Mouse (Mus musculus) regulatory T cell (primary cell): ENCODE measurements around the gene Ehmt2.

Experiments used
- in situ Hi-C: fragments of 300-600 bp; cut with MboI, MseI; formaldehyde crosslinking; loops from one replicate; pipeline ENCODE4 v1.15.1; 2025; ENCODE audit warnings: high pct_unique_total_duplicates

Ehmt2 gene

DNA sequence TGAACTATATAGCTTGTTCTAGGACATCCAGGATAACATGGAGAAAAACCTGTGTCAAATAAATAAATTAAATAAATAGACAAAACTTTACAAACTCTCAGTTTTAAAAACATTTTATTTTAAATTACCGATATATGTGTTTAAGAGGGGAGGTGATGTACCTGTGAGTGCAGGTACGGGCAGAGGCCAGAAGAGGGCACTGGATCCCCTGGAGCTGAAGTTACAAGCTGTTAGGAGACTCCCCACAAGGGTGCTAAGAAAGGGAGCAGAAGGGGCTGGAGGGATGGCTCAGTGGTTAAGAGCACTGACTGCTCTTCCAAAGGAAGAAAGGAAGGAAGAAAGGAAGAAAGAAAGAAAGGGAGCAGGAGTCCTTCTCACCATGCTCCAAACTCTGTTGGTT is 6.9 kb upstream of the Ehmt2 start:
- in situ Hi-C loops, result no loop called here

DNA sequence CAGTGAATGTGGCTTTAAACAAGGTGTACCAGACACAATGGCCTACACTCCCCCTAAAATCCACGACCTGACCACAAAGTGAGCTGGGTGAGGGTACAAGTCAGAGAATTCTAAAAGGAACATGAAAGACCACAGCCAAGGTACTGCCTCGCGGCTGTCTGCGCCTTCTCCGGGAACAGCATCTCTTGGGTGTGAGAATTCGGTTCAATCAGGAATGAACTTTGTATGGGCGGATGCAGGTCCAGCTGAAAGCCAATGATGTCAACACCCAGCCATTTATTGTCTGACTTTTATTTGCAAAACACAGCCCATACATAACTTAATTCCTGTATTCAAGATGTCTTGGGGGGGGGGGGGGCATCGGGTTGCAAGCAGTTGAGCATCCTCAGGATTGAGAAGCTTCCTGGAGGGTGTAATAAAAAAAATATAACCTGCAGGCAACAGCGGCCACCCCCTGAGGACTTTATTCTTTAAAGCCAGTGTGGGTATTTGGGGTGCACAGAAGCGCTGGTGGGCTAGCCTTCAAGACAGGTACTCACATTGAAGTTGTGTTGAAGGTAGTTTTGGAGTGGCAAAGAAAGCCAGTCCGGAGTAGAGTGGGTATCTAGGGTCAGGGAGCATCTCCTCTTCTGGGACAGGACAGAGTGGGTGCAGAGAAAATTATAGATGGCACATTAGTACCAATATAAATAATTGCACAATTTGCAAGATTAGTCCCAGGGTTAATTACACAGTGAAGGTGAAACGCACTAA is 5.0 kb upstream of the Ehmt2 start:
- in situ Hi-C loops, result no loop called here

DNA sequence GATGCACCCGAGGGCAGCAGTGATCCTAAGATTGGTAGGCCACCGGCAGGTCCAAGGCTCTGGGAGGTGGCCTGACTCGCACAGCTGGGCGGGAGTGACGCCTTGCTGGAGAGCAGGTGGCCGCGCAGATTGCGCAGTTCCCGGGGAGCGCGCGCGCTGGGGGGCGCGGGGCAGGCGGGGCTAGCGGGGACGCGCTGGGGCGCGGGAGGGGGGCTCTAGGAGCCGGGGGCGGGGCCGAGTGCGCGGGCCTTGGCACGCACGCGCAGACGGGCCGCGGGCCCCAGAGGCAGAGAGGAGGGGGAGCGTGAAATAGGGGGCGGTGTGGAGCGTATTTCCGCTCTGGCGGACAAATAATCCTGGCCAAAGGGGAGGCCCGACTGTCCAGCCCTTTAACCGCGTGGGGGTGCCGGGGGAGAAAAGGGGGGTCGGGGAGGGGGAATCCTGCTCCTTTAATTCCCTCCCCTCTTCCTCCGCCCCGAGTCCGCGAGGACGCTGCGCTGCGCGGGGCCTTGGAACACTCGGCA is 4.1 kb upstream of the Ehmt2 start:
- in situ Hi-C loops, result no loop called here

DNA sequence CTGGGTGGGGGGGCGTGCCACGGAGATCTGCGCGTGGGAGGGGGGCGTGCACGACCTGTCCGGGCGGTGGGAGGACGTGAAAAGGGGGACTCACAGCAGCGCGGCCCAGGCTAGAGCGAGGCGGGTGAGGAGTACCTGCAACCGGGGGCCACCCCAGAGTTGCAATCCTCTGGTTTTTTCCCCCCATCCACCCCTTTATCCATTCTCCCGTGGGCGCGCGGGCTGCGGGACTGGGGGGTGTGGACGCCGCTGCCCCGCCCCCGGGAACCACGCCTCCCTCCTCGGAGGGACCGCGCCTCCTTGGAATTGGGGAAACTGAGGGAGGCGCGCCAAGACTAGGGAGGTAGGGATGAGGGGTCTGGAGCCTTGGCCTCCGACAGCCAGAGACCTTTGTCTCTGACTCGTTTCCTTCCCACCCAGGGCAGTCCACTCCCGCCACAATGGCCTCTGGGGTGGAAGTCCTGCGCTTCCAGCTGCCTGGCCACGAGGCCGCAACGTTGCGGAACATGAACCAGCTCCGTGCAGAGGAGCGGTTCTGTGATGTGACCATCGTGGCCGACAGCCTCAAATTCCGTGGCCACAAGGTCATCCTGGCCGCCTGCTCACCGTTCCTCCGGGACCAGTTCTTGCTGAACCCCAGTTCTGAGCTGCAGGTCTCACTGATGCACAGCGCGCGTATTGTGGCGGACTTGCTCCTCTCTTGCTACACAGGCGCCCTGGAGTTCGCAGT is 3.3 kb upstream of the Ehmt2 start:
- in situ Hi-C loops, result no loop called here

DNA sequence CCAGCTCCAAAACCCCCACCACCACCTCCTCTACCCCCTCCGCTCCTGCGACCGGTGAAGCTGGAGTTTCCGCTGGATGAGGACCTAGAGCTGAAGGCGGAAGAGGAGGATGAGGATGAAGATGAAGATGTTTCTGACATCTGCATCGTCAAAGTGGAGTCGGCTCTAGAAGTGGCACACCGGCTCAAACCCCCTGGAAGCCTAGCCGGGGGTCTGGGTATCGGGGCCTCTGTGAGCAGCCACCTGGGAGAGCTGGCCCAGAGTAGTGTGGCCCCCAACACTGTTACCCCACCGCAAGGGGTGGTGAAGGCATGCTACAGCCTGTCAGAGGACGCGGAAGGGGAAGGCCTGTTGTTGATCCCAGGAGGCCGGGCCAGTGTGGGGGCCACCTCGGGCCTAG is 2.5 kb upstream of the Ehmt2 start:
- in situ Hi-C loops, result no loop called here

DNA sequence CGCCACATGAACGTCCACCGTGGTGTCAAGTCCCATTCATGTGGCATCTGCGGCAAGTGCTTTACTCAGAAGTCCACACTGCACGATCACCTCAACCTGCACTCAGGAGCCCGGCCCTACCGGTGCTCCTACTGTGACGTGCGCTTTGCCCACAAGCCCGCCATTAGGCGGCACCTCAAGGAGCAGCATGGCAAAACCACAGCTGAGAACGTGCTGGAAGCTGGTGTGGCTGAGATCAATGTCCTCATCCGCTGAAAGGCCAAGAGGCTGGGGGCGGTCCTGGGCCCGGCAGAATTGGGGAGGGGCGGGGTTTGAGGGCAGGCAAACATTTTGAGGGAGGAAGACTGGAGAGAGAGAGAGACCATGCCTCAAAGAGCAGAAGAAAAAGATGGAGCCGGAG is 1.9 kb upstream of the Ehmt2 start:
- in situ Hi-C loops, result no loop called here

DNA sequence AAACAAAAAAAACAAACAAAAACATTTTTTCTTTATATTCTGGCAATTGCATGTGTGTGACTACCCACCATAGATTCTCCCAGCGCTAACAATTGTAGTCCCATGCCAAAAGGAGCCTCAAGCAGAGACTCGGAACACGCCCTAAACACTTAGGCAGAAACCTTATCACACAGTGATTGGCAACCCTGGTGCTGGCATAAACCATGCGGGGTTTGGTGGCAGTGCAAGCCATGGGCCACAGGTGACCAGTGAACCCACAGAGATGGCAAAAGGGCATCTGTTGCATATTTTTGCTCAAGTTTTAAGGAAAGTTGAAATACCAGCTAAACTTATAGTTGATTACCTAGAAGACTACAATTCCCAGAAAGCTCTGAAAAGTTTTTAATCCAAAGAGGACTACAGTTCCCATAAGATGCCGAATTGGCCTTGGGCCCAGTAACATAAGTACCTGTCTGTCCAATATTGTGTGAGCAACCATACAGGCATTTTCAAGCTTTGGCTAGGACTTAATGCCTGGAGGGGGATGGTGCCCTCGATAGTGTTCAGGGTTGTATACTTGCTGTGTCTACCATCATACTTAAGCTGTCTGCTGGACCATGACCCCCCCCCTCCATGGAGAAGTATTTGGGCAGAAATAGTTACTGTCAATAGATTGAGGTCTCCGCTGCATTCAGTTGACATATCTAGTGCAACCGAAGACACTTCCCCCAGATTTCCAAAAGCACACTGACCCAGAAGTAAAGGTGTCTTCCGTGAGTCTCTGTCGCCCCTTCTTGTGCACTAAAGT is 703 bp upstream of the Ehmt2 start:
- in situ Hi-C loops, result no loop called here

DNA sequence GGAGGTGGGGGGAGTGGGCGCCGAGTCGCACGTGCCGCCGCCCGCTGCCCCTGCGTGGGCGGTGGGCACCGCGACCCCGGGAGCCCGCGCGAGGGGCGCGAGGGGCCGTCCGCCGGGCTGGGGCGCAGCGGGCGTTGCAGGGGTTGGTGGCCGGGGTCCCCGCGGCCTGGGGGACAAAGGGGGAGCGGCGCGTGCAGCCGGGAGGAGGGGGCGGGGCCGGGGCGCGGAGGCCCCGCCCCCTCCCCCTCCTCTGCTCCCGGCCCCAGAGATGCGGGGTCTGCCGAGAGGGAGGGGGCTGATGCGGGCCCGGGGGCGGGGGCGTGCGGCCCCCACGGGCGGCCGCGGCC is 410 bp downstream of the Ehmt2 start:
- in situ Hi-C loops, result no loop called here

DNA sequence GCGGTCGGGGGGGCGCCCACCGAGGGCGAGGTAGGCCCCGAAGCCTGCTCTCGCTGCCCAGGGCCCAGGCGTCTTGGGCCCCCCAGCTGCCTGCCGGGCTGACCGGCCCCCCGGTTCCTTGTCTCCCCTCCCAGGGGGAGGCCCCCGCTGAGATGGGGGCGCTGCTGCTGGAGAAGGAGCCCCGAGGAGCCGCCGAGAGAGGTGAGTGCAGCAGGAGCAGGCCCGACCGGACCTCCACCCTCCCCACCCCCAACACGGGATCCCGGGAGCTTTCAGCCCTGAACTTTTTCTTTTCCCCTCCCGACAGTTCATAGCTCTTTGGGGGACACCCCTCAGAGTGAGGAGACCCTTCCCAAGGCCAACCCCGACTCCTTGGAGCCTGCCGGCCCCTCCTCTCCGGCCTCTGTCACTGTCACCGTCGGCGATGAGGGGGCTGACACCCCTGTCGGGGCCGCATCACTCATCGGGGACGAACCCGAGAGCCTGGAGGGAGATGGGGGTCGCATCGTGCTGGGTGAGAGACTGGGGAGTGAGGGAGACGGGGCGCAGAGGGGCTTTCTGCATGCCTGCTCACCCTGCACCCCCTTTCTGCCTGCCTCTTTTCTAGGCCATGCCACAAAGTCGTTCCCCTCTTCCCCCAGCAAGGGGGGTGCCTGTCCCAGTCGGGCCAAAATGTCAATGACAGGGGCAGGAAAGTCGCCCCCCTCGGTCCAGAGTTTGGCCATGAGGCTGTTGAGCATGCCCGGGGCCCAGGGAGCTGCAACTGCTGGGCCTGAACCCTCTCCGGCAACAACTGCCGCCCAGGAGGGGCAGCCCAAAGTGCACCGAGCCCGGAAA is 1.0 kb downstream of the Ehmt2 start:
- in situ Hi-C loops, result no loop called here

DNA sequence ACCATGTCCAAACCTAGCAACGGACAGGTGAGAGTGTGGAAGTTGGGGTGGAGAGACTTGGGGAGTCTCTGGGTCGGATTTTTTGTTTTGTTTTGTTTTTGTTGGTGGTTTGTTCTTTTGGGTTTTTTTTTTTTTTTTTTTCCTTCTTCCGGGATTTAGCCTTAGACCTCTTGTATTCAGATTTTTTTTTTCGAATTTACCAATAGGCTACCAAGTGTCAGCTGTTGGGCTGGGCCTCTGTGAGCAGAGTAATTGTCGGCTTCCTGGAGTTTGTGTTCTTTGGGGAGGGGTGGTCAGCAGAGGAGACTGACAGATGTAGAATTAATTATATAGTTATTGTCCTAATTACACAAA is 1.6 kb downstream of the Ehmt2 start:
- in situ Hi-C loops, result loop anchor here (10.0 kb wide), 1 partner anchor 965 kb away; no protein-coding TSS in a partner anchor

DNA sequence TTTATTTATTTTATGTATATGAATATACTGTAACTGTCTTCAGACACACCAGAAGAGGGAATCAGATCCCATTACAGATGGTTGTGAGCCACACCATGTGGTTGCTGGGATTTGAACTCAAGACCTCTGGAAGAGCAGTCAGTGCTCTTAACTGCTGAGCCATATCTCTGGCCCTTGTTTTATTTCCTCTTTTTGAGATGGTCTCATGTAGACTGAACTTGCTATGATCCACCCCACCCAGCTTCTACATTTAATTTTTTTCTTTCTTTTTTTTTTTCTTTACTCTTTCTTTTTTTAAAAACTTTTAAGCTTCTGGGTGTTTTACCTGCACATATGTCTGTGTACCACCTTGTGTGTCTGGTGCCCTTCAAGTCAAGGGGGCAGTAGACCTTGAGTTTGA is 2.6 kb downstream of the Ehmt2 start:
- in situ Hi-C loops, result loop anchor here (10.0 kb wide), 1 partner anchor 966 kb away; no protein-coding TSS in a partner anchor

DNA sequence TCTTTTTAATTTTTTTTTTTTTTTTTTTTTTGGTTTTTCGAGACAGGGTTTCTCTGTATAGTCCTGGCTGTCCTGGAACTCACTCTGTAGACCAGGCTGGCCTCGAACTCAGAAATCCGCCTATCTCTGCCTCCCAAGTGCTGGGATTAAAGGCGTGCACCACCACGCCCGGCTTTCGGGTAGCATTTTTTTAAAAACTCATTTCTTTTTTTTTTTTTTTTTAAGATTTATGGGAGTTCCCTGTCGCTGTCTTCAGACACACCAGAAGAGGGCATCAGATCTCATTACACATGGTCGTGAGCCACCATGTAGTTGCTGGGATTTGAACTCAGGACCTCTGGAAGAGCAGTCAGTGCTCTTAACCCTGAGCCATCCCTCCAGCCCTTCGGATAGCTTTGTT is 3.7 kb downstream of the Ehmt2 start:
- in situ Hi-C loops, result loop anchor here (10.0 kb wide), 1 partner anchor 967 kb away; no protein-coding TSS in a partner anchor

DNA sequence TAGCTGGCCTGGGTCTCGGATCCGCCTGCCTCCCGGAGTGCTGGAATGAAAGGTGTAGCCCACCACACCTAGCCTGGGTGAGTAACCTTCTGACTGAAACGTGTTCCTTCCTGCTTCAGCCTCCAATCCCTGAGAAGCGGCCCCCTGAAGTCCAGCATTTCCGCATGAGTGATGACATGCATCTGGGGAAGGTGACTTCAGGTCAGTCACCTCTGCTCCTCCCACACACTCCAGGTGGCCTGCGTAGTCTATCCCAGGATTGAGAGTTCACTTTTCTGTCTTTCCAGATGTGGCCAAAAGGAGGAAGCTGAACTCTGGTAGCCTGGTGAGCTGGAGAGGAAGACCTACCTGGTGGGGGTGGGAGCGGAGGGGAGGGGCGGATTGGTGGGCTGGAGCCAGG is 4.6 kb downstream of the Ehmt2 start:
- in situ Hi-C loops, result loop anchor here (10.0 kb wide), 1 partner anchor 968 kb away; no protein-coding TSS in a partner anchor

DNA sequence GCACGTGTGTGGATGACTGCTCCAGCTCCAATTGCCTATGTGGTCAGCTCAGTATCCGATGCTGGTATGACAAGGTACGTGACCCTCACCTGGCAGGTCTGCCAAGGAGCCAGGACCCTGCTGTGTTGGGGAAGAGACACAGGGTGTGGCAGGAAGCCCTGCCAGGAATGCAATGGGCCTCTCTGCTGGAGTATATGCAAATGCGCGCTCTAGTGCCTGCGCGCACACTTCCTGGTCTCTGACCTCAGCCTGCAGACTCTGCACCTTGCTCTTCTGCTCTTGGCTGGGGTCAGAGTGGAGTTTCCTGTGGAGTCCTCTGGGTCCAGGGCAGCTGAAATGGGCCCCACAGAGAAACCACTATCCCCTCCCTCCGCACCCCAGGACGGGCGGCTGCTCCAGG is 12.7 kb downstream of the Ehmt2 start:
- in situ Hi-C loops, result no loop called here

DNA sequence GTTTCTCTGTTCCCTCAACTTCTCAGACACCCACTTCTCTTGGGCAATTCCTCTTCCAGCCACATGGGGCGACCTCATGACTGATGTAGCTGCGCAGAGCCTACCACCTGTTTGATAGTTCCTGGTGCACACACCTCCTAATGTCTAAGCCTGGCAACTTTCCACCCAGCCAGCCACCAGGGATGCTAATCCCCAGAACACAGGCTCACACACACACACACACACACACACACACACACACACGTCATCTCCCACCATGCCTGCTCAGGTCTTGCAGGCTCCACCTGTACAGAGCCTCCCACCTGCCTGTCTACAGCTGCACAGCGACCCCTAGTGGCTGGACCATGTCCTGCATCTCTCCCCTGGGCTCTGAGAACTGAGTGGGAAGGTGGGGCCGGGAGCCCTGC is 13.7 kb downstream of the Ehmt2 start:
- in situ Hi-C loops, result no loop called here

DNA sequence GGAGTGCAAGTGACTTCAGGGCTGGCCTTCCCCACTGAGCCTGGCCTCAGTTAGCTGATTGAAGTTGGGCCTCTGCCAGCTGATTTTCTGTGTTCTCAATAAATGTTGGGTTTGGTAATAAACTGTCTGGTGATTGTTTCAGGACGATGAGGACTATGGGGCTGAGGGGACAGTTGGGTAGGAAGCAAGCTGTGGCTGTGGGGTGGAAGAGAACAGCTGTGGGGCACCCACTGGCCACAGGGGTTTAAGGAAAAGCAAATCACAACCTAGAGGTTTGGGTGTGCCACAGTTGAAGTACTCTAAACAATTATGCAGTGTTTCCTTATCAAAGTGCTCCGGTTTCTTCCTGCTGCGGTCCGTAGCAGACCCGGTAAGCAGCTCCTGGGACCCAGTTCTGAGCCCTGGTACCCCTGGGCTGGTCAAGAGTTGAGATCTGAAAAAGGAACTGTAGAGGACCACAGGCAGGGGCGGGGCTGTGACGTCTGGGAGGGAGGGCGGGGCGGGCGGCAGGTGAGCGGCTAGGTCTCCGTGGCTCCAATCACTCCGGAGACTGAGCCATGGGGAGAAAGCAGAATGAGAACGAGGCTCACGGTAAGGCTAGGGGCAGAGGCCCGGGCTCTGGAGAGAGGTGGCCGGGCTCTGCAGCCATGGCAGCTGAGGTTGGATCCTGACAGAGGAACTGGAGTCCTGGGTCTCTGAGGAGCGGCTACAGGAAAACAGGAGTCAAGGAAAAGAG is 15.8 kb downstream of the Ehmt2 start, which contains the start of gene Slc44a4:
Gene Slc44a4 (plus strand): TSS at position 537 of the 736 bp plus-strand sequence.
- in situ Hi-C loops, result no loop called here

DNA sequence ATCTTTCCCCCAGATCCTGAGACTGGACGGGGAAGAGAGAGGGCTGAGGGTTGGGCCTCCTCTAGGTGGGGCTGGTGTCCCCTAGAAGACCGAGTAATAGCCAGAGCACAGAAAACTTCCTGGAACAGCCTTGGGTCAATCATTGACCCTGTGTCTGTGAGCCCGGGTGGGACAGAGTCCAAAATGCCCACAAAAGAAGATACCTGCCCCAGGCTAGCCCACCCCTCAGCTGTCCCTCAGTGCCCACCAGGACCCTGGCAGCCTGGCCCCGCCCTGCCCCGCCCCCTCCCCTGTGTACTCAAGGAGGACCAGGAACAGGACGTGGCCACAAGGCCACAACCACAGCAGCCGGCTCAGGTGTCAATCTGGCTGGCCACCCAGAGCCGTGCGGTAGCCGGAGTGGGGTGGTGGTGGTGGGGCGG is 17.2 kb downstream of the Ehmt2 start:
- in situ Hi-C loops, result no loop called here

DNA sequence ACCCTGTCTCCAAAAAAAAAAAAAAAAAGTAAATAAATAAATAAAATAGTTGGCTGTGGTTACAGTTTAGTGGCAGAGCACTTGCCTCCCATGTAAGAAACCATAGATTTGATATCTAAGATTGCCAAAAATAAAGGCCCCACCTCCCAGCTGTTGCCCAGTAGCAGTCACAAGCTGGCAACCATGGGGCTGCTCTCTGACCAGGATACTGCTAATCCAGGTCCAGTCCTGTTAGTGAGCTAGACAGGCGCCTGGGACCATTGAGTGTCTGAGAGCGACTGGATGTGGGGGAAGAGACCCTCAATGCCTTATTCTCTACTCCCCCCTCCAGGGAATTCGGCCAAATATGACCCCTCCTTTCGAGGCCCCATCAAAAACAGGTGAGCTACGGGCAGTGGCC is 18.0 kb downstream of the Ehmt2 start:
- in situ Hi-C loops, result no loop called here

DNA sequence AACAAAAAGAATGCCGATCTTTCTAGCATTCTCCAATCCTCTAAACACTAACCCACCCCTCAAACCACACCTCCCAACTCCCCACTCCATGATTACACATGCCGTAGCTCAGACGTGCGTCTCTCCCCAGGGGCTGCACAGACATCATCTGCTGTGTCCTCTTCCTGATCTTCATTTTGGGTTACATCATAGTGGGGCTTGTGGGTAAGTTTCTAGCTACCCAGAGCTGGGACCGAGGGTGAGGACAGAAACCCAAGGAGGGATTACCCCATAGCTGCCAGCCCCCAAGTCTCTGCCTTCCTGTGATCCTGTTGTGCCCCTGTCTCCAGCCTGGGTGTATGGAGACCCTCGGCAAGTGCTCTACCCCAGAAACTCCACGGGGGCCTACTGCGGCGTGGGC is 18.9 kb downstream of the Ehmt2 start:
- in situ Hi-C loops, result no loop called here

DNA sequence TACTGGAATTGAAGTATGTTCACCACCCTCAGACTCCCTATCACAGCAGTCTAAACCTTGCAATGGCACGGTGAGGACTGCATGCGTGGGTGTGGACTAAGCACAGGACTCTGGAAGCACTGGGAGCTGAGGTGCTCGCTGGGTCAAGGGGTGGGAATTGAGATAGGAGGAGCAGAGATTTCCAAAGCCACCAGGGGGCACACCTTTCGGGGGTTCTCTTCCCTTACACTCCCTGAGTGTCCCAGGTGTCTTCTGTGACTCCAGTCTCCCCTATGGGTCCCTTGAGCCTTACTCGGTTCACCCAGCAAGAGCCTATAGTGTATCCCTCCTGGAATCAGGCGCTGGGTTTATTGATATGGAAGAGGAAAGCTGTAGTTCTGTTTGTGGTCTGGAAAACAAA is 24.7 kb downstream of the Ehmt2 start:
- in situ Hi-C loops, result no loop called here

DNA sequence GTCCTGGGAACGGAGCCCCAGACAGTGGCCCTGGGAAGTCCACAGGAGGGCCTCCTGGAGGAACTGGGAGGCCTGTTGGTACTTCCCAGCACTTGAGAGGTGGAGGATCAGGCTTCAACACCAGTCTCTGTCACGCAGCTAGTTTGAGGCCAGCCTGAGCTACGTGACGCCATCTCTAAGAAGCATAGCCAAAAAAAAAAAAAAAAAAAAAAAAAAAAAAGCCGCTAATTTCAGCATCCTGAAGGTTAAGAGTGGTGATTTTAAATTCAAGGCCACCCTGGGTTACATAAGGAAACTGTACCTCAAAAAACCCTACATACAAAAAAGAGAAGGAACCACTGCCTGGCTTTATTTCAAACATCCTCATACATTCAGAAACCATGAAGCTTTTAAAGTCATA is 26.0 kb downstream of the Ehmt2 start:
- in situ Hi-C loops, result no loop called here
